Mouse (Mus musculus) mammary gland, adult 2 months (tissue): ENCODE results near the gene Ksr1. TPM values are rescaled to one million over a fixed set of nuclear protein-coding genes. Genes with fewer than 3 reads are reported as not detected.

ENCODE experiments used
- polyA plus RNA-seq: library from polyadenylated mRNA; depleted of rRNA; stranded (reverse); fragments of >200 nt; gene quantifications from 2 replicates; pipeline ENCODE4 v1.2.3, GENCODE M21; 2012; ENCODE audit warnings: low replicate concordance; rRNA removed

Gene Ksr1
- 39.3 and 46.4 TPM in 2 replicates for polyA plus RNA-seq

GRCm38 (mm10) chr11:79146331-79146767 is at the start of gene Ksr1:
Ksr1 (minus strand) TSS chr11:79146407.

GRCm38 (mm10) chr11:78984483-78985177 is 161.6 kb downstream of the Ksr1 start, which contains the start of gene Lgals9:
Lgals9 (minus strand) TSS chr11:78984946.

Other genes with a start within 250 kb of the Ksr1 start
- 5.1 and 6.0 TPM in 2 replicates for gene Nos2, start 225.6 kb downstream of the Ksr1 start, polyA plus RNA-seq
- 132 and 231 TPM in 2 replicates for gene Lgals9, start 161.5 kb downstream of the Ksr1 start, polyA plus RNA-seq
- 50.7 and 61.7 TPM in 2 replicates for gene Wsb1, start 108.3 kb upstream of the Ksr1 start, polyA plus RNA-seq
- not detected in 2 replicates for gene Gm9964, start 150.5 kb upstream of the Ksr1 start, polyA plus RNA-seq
- gene Nf1, start 193.3 kb upstream of the Ksr1 start, polyA plus RNA-seq = 8.1 and 12.5 TPM in 2 replicates